Mouse (Mus musculus) hindbrain, embryonic 16.5 days (tissue): ENCODE measurements around the gene Arhgef33. TPM values are rescaled to one million over a fixed set of nuclear protein-coding genes. Genes with fewer than 3 reads are reported as not detected.
"Not testable (repeated sequence)": the region's sequence is repeated elsewhere in the genome, so short reads cannot be mapped to it uniquely, and the experiment has no call there.

Source experiments
- ATAC-seq: fragments of 200-750 bp; cut with Nextera tagmentation; 2 replicates; pipeline ENCODE4 v1.8.0; 2017; ENCODE audit warnings: moderate TSS enrichment, moderate library complexity
- H3K27ac ChIP-seq: fragments of 300-500 bp; sonication (generic); 2 replicates; pipeline ENCODE4 v1.5.1; 2014; ENCODE audit warnings: low read depth, mild to moderate bottlenecking, control low read depth, low read length, moderate library complexity
- H3K27me3 ChIP-seq: fragments of 300-500 bp; sonication (generic); replicated peaks from 2 replicates; pipeline ENCODE4 v1.6.1; 2014; ENCODE audit warnings: low read length; ENCODE audit not compliant: control insufficient read depth, insufficient read depth
- H3K36me3 ChIP-seq: fragments of 300-500 bp; sonication (generic); 2 replicates; pipeline ENCODE4 v1.6.1; 2014; ENCODE audit warnings: mild to moderate bottlenecking, low read length, moderate library complexity, mixed read lengths; ENCODE audit not compliant: control insufficient read depth, insufficient read depth
- H3K4me1 ChIP-seq: fragments of 300-500 bp; sonication (generic); 2 replicates; pipeline ENCODE4 v1.6.1; 2014; ENCODE audit warnings: low read depth, low read length; ENCODE audit not compliant: control insufficient read depth, insufficient read depth
- H3K4me2 ChIP-seq: fragments of 300-500 bp; sonication (generic); 2 replicates; pipeline ENCODE4 v1.6.1; 2014; ENCODE audit warnings: mild to moderate bottlenecking, low read length, control low read depth, moderate library complexity
- H3K4me3 ChIP-seq: fragments of 300-500 bp; sonication (generic); 2 replicates; pipeline ENCODE4 v1.5.1; 2014; ENCODE audit warnings: mild to moderate bottlenecking, low read length, control low read depth, moderate library complexity
- H3K9ac ChIP-seq: fragments of 300-500 bp; sonication (generic); 2 replicates; pipeline ENCODE4 v1.6.1; 2014; ENCODE audit warnings: low read depth, mild to moderate bottlenecking, control low read depth, low read length, moderate library complexity
- H3K9me3 ChIP-seq: fragments of 300-500 bp; sonication (generic); 2 replicates; pipeline ENCODE4 v1.6.1; 2014; ENCODE audit warnings: mild to moderate bottlenecking, low read length, moderate library complexity; ENCODE audit not compliant: control insufficient read depth
- WGBS: fragments of 180-500 bp; shearing (Covaris S2); extraction: QIAGEN DNeasy Blood & Tissue Kit; methylation state at CpG from one replicate; pipeline ENCODE4 v1.1.7; 2014; 5-methylcytosine and 5-hydroxymethylcytosine counted together
- polyA plus RNA-seq: library from polyadenylated mRNA; unstranded; fragments of >200 nt; fragmentation: Nextera tagmentation; extraction: Ambion mirVana; gene quantifications from 2 replicates; pipeline ENCODE4 v1.2.1, GENCODE M21; 2015

The Arhgef33 gene
- polyA plus RNA-seq, 1 experiment from 2014 or later, result 2.6 TPM

GRCm38 (mm10) chr17:80372989-80373725 lies 66.0 kb downstream of the Arhgef33 start, which contains the start of gene Gm10190:
Gm10190 (minus strand) TSS chr17:80373541.
- ATAC-seq, result peak; percentile 99
- Histone ChIP-seq H3K9me3 (no peaks in the 10 kb centered on the region), H3K27ac (peak within 1 kb of the TSS; percentile 86), H3K4me3 (peak within 1 kb of the TSS; percentile 54), H3K27me3 (no peaks in the 10 kb centered on the region), H3K9ac (peak within 1 kb of the TSS; percentile 79), H3K4me1 (peaks cover 5% of the 10 kb centered on the region), H3K4me2 (peak within 1 kb of the TSS; percentile 90), H3K36me3 (no peaks in the 10 kb centered on the region)
- WGBS, result 2% methylated on average over 63 of the region's 102 CpGs

- H3K4me2 ChIP-seq, result peak overlapping the region; percentile 90
- H3K4me1 ChIP-seq, result peaks cover 5% of the 10 kb centered on the region
- peak overlapping the region; percentile 86 for H3K27ac ChIP-seq
- no peaks in the 10 kb centered on the region for H3K9me3 ChIP-seq
- peak overlapping the region; percentile 79 for H3K9ac ChIP-seq
- peak overlapping the region; percentile 54 for H3K4me3 ChIP-seq
- H3K27me3 ChIP-seq, result no peaks in the 10 kb centered on the region
- no peaks in the 10 kb centered on the region for H3K36me3 ChIP-seq
- WGBS, result 15% methylated on average over 29 of the region's 29 CpGs
- ATAC-seq, result peak; percentile 90
Observed at GRCm38 (mm10) chr17:80373726-80374096, 66.5 kb downstream of the Arhgef33 start.

- not testable (repeated sequence) for H3K9ac ChIP-seq, H3K4me1 ChIP-seq, ATAC-seq, H3K9me3 ChIP-seq, H3K27ac ChIP-seq, H3K36me3 ChIP-seq, H3K4me3 ChIP-seq, H3K27me3 ChIP-seq, H3K4me2 ChIP-seq
Observed at GRCm38 (mm10) chr17:80378386-80378785, 71.2 kb downstream of the Arhgef33 start.

GRCm38 (mm10) chr17:80385671-80386070 lies 78.5 kb downstream of the Arhgef33 start:
- no peak overlapping the region for H3K4me3 ChIP-seq
- no peaks in the 10 kb centered on the region for H3K36me3 ChIP-seq
- ATAC-seq, result no peak
- no peak overlapping the region for H3K9ac ChIP-seq
- no peak overlapping the region for H3K27ac ChIP-seq
- H3K4me2 ChIP-seq, result no peak overlapping the region
- H3K4me1 ChIP-seq, result no peaks in the 10 kb centered on the region
- no peaks in the 10 kb centered on the region for H3K27me3 ChIP-seq
- WGBS, result 57% methylated on average over 1 of the region's 1 CpGs
- H3K9me3 ChIP-seq, result no peaks in the 10 kb centered on the region

GRCm38 (mm10) chr17:80390024-80390423 lies 82.8 kb downstream of the Arhgef33 start:
- no peaks in the 10 kb centered on the region for H3K36me3 ChIP-seq
- 77% methylated on average over 10 of the region's 10 CpGs for WGBS

GRCm38 (mm10) chr17:80391423-80392403 lies 84.5 kb downstream of the Arhgef33 start:
- Histone ChIP-seq H3K36me3 (no peaks in the 10 kb centered on the region), H3K27ac (0 out of 2 replicates have a peak overlapping the region, but pooled peaks have one; percentile 7), H3K27me3 (no peaks in the 10 kb centered on the region), H3K4me3 (peak overlapping the region; percentile 57), H3K4me1 (no peaks in the 10 kb centered on the region; the same call in 1 of the 2 replicates), H3K9me3 (no peaks in the 10 kb centered on the region), H3K9ac (peak overlapping the region; percentile 68), H3K4me2 (peak overlapping the region; percentile 71)
- 17% methylated on average over 17 of the region's 17 CpGs for WGBS
- peak; percentile 91 for ATAC-seq

More at GRCm38 (mm10) chr17:80390024-80390423, 82.8 kb downstream of the Arhgef33 start:
- Histone ChIP-seq H3K4me1 (no peaks in the 10 kb centered on the region; the same call in 1 of the 2 replicates), H3K4me3 (no peak overlapping the region), H3K4me2 (no peak overlapping the region), H3K9ac (no peak overlapping the region), H3K27ac (no peak overlapping the region), H3K27me3 (no peaks in the 10 kb centered on the region), H3K9me3 (no peaks in the 10 kb centered on the region)
- no peak for ATAC-seq

GRCm38 (mm10) chr17:80398243-80398642 lies 91.0 kb downstream of the Arhgef33 start:
- WGBS, result 97% methylated on average over 7 of the region's 7 CpGs
- no peak for ATAC-seq
- Histone ChIP-seq H3K27ac (no peak overlapping the region), H3K9me3 (no peaks in the 10 kb centered on the region), H3K36me3 (peaks cover 14% of the 10 kb centered on the region), H3K4me3 (no peak overlapping the region), H3K9ac (no peak overlapping the region), H3K4me1 (no peaks in the 10 kb centered on the region), H3K27me3 (no peaks in the 10 kb centered on the region), H3K4me2 (no peak overlapping the region)

- WGBS, result 68% methylated on average over 1 of the region's 1 CpGs
- no peak overlapping the region for H3K4me2 ChIP-seq
- no peaks in the 10 kb centered on the region for H3K9me3 ChIP-seq
- H3K27ac ChIP-seq, result no peak overlapping the region
- no peak overlapping the region for H3K4me3 ChIP-seq
- no peaks in the 10 kb centered on the region for H3K27me3 ChIP-seq
- H3K4me1 ChIP-seq, result no peaks in the 10 kb centered on the region
- H3K9ac ChIP-seq, result no peak overlapping the region
- ATAC-seq, result no peak
- H3K36me3 ChIP-seq, result peaks cover 31% of the 10 kb centered on the region
Observed at GRCm38 (mm10) chr17:80411182-80411581, 104.0 kb downstream of the Arhgef33 start.
